Mouse (Mus musculus) liver, adult (tissue): ENCODE results near the gene Rbp3.

Experiments used
- GATA4 ChIP-seq: IDR thresholded peaks from 2 replicates; pipeline ENCODE4 v1.6.1; 2014; ENCODE audit warnings: mild to moderate bottlenecking, low read length; ENCODE audit not compliant: insufficient replicate concordance

Rbp3 gene

DNA sequence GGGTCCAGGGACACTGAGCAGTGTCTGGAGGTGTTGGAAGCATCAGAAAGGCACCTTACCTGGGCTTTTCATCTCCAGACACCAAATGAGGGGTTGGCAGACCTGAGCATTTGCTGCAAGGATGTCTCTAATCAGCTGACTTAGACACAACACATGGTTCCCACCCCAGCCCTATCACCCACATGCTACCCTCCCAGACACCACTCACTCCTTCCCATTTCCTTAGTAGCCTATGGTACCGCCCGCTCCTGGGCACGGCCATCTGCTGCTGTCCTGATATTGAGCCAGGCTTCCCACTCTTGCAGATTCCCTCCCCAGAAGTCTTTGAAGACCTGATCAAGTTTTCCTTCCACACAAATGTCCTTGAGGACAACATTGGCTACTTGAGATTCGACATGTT is 4.4 kb downstream of the Rbp3 start:
- TF ChIP-seq GATA4, result no peak

DNA sequence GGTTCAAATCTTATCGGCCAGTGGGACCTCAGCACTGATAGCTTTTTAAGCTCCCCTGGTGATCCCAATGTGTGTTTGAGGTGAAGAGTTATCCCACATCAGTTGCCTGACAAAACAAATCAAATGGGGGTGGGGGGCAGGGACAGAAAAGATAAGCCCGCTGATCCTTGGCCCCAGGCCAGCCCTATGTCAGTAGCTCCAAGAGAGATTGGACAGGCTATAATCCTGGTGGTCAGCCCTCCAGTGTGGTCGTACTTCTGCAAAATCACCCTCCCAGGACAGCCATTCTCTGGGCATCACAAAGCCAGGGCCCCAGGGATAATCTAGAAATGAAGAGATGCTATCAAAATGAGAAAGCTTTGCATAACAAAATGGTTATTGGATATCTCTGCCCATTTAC is 5.0 kb downstream of the Rbp3 start:
- TF ChIP-seq GATA4, result no peak

DNA sequence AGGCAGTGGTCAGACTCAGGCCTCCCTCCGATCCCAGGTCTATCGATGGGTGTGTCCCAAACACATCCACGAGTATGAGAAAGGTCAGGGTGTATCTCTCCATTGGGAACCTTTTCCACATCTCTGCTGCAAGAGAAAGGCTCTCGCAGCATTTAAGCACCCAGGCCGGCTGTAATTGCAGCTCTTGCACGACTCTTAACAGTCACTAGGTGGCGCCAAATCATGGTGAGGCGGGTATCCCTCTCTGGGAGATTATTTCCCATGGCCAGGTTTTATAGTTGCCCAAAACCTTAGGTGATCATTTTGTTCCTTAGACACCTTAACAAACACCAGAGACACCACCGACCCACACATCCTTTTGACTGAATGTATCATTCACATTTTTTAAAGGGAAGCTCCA is 5.5 kb downstream of the Rbp3 start:
- no peak for TF ChIP-seq GATA4

DNA sequence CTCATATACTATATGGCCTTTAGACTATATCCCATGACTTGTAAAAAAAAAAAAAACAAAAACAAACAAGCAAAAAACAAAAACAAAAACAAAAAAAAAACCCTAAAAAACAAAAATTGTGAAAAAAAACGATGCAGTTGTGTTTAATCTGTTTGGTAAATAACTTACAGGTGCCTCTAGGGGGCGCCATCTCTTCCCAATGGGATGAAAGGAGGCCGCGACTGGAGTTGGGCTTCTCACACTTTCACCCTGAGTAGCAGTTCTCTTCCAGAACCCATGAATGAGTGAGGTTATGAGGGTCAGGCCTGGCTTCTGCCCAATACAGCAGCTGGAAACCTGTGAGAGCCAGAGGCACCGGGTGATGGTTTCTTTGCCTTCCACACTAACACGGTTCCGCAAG is 11.9 kb downstream of the Rbp3 start:
- no peak for TF ChIP-seq GATA4

DNA sequence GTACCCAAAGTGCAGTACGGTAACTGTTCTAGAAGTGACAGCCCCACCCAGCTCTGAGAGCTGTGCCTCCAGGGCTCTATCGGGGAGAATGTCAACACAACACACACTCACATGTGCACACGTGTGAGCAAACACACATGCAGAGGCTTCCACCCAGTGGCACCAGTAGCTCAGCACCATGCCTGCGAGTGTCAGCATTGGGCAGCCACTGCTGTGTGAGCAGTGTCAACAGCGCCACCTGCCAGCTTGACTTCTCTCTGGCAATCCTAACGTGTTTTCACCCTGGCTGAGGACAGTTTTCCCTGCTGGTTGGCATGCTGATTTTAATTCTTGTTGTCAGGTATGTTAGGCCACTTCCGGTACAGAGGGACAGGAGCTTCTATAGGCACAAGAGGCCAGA is 18.9 kb downstream of the Rbp3 start:
- TF ChIP-seq GATA4, result no peak

DNA sequence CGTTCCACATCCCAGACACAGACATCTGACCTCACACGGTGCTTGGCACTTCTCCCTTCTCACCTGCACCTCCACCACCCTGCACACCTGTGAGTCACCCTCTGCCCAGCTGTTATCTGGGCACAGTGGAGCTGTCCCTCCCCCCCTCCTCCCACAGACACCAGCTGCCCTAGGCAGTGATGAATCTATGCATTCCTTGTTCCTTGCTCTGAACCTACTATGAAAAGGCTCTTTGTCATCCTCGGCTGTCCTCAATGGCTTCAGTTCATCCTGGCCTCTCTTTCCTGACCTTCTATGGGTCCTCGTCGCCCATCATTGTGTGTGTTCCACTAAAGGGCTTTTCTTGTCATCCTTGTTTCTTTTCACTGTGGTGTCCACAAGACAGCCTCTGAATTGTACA is 20.9 kb downstream of the Rbp3 start:
- TF ChIP-seq GATA4, result no peak

DNA sequence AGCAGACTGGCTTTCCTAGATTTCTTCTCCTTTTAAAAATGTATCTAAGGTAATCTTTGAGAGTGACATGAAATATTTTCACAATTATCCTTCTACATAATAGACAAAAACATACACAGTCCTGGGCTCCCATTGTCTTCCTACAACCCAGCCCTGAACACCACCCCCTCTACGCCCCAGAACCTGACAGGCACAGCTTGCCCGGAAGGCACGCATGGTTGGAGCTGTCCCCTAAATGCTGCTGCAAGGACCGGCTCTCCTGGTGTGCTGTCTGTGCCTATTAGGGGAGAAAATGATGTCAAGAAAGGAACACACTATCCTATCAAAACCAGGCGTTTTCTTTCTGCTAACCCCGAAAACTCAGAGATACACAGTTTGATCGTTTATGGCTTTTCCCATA is 23.9 kb downstream of the Rbp3 start:
- TF ChIP-seq GATA4, result no peak

DNA sequence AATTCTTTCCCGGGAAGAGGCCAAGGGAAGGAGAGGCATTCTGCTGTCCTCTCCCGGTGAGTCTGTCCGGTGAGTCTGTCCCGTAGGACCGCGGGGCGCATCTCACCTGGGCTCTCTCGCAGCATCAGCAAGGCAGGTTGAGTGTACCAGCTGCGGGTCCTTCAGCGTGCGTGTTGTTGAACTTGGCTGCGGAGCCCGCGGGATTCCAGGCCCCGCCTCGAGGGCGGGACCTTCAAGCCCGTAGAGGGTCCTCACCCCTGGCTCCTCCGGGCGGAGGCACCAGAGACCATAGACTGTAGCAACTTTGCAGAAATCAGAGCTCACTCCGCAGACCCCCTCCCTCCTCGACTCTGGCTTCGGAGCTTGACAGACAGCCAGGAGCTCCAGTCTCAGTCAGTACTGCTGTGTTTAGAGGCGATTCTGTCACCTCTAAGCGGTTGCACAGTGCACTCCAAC is 24.8 kb downstream of the Rbp3 start, which contains the start of gene Zfp488:
Gene Zfp488 (minus strand): TSS at position 161 of the 456 bp plus-strand sequence.
- TF ChIP-seq GATA4, result no peak

DNA sequence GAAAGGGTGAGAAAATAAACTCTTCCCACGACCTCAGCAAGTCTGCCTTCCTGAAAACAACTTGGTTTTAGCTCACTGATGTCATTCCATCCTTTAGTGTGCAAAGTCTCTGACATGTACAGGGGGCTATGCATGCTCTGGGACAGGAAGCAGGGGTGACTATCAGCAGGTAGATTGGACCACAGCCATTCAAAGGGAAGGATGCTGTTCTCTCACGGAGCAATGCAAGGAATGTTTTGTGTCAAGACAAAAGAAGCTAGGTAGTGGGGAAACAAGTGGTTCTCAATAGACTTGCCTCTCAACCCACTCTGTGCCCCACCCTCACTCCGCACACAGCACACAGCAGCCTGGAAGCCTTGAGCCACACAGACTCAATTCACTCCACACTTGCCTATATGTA is 35.4 kb downstream of the Rbp3 start:
- TF ChIP-seq GATA4, result no peak

DNA sequence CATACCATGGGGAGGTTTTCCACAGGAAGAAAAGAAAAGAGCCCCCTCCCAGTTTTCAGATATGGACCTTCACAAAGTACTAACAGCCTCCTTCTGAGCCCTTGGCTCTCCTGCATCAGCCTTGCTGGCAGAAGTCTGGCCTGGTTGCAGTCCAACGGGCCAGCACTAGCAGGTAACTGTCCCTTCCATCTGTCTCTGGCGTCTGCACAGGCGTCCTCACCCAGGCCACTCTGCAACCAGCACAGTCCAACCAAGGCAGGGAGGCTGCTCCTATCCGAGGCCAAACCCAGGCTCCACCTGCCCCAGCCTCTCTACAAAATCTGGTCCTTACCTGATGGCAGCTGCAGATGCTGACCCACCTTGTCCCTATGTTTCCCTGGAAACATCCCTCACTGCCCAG is 38.2 kb downstream of the Rbp3 start:
- TF ChIP-seq GATA4, result no peak

DNA sequence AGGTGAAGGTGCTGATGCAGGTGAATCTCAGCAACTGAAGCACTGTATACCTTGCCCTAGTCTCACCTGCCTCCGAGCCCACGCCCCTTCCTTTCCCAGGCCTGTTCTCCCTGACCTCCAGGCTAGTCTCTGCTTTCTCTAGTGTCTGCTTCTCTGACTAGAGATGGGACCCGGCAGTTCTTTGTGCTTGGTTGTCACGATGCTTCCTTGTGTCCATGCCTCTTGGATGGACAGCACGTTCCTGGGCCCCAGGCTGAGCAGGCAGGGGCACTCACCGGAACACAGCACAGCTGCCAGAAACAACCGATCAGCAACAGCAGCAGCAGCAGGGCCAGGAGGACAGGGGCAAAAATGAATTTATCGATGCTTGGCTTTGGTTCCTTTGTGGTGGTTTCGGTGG is 39.2 kb downstream of the Rbp3 start:
- TF ChIP-seq GATA4, result no peak

DNA sequence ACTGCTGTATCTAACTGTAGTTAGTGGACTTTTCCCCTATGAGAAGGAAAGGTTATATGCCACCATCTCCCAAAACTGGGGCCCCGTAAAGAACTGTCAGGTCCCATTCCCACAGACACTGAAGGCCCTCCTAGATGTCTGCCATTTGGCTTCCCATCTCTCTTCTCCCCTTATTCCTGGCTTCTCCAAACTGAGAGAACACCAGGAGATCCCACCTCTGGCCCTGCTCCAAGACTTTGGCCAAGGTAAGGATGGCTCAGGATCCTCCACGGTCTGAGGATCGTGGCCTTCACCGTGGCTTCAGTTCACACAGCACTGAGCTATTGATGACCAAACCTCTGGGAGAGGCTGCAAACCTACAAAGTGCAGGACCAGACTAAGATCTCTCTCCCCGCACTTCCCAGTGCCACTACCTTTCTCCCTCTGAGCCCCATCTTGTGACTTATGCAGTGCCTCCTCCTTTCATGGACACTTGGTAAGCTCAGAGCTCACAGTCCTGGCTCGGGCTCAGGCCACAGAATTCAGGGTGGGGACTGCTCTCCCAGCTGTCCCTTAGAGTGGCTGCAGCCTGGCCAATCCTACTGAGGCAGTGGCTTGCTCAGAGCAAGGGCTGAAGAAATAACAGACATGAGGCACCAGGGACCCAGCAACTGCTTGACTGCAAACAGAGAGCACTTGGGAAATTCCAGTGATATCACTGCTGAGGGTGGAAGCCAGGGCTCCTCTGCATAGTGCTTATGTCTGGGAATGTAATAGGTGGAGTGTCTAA is 39.9 kb downstream of the Rbp3 start:
- no peak for TF ChIP-seq GATA4

DNA sequence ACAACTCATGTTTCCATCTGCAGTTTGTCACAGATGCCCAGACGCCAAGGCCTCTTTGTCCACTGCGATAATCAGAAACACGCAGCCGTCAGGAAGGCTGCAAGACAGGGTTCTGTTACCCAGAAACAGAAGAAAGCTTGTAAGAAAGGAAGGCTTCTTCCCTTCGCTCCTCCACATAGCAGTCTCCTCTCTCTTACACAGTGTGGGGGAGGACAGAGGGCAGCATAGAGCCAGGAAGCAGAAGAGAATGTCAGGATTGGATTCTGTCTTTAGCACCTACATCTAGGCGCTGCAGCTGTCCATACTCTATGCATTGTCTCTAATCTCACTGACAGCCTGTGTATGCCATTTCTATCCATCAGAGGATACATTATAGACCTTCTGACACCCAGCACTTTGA is 43.6 kb downstream of the Rbp3 start:
- no peak for TF ChIP-seq GATA4

DNA sequence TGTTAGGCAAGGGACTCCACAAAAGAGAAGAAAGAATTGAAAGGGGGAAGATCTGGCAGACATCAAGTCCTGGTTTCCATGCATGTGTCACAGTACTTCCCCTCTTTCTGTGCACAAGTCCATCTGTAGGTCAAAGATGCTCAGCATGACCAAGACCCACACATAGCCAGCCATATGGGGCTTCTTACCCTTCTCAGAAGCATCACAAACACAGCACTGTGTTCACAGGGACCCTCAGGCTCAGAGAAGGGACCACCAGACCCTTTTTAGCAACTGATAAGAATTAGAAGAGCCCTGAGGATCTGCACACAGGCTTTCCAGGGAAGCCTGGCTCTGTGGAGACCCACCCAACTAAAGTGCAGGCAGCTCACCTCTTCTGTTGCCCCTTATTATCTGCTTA is 46.3 kb downstream of the Rbp3 start:
- TF ChIP-seq GATA4, result no peak

DNA sequence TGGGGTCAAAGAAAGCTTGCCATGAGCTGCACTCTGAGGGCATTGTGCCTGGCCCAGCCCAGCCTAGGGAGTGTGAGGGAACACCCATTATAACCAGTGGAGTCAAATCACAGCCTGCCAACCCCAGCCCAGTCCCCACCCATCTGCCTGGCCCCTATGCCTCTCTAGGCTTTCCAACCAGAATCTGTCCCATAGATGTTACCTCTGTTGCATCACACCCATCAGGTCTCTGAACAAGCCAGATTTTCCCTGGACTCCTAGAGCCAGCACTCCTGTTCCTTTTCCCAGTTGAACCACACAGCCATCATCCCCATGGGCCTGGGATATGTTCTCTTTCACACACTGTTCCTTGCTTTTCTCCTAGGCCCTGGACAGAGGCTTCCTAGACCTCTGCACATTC is 47.6 kb downstream of the Rbp3 start:
- no peak for TF ChIP-seq GATA4

DNA sequence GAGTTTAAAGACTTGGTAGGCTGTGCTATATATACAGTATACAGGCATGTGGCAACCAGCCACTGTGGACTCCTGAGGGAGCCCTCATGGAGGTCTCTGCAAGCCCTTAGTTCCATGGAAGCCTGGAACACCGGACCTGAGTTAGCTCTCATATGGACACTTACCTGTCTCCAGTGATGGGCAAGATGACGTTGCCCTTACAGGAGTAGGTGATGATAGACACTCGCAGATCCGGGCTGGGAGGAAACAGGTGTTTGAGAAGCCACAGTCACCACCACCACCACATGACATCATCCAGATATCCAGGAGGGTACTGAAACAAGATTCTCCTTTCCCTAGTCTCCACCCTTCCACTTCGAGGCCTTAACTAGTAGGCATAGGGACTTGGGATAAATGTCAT is 48.6 kb downstream of the Rbp3 start:
- no peak for TF ChIP-seq GATA4
